Mouse (Mus musculus) heart, embryonic 15.5 days (tissue): ENCODE data around the gene Mrpl24. TPM values are rescaled to one million over a fixed set of nuclear protein-coding genes. Genes with fewer than 3 reads are reported as not detected.
A peak's percentile ranks its signal among the peaks of the same experiment; 100 is the strongest.

ENCODE experiments used
- ATAC-seq: fragments of 200-750 bp; cut with Nextera tagmentation; replicated peaks from 2 replicates; pipeline ENCODE4 v1.8.0; 2017; ENCODE audit warnings: low read depth, moderate TSS enrichment; ENCODE audit not compliant: insufficient number of reproducible peaks, insufficient read depth, low FRiP score
- H3K27ac ChIP-seq: fragments of 300-500 bp; sonication (generic); 2 replicates; pipeline ENCODE4 v1.5.1; 2015; ENCODE audit warnings: mild to moderate bottlenecking, inconsistent platforms
- H3K27me3 ChIP-seq: fragments of 300-500 bp; sonication (generic); 2 replicates; pipeline ENCODE4 v1.6.1; 2015; ENCODE audit warnings: inconsistent platforms
- H3K36me3 ChIP-seq: fragments of 300-500 bp; sonication (generic); 2 replicates; pipeline ENCODE4 v1.6.1; 2015; ENCODE audit warnings: mild to moderate bottlenecking, inconsistent platforms
- H3K4me1 ChIP-seq: fragments of 300-500 bp; sonication (generic); replicated peaks from 2 replicates; pipeline ENCODE4 v1.6.1; 2015; ENCODE audit warnings: inconsistent platforms
- H3K4me2 ChIP-seq: fragments of 300-500 bp; sonication (generic); 2 replicates; pipeline ENCODE4 v1.6.1; 2015; ENCODE audit warnings: inconsistent platforms, mild to moderate bottlenecking, moderate library complexity
- H3K4me3 ChIP-seq: fragments of 300-500 bp; sonication (generic); 2 replicates; pipeline ENCODE4 v1.5.1; 2015; ENCODE audit warnings: mild to moderate bottlenecking, inconsistent platforms
- H3K9ac ChIP-seq: fragments of 300-500 bp; sonication (generic); 2 replicates; pipeline ENCODE4 v1.6.1; 2015; ENCODE audit warnings: mild to moderate bottlenecking, inconsistent platforms
- H3K9me3 ChIP-seq: fragments of 300-500 bp; sonication (generic); replicated peaks from 2 replicates; pipeline ENCODE4 v1.6.1; 2016; ENCODE audit warnings: inconsistent platforms
- WGBS: fragments of 180-500 bp; shearing (Covaris S2); methylation state at CpG from one replicate; pipeline ENCODE4 v1.1.7; 2015; ENCODE audit warnings: mixed read lengths; 5-methylcytosine and 5-hydroxymethylcytosine counted together
- polyA plus RNA-seq: library from polyadenylated mRNA; unstranded; fragments of >200 nt; fragmentation: Nextera tagmentation; extraction: Ambion mirVana; gene quantifications from 2 replicates; pipeline ENCODE4 v1.2.1, GENCODE M21; 2015

Mrpl24 gene
- polyA plus RNA-seq, 1 experiment from 2014 or later, result 60.6 TPM

- H3K9ac ChIP-seq, result peak overlapping the region; percentile 54
- H3K4me1 ChIP-seq, result peaks cover 23% of the 10 kb centered on the region
- peak overlapping the region; percentile 82 for H3K27ac ChIP-seq
- no peaks in the 10 kb centered on the region for H3K36me3 ChIP-seq
- H3K27me3 ChIP-seq, result peaks cover 8% of the 10 kb centered on the region; the same call in 1 of the 2 replicates
- peak overlapping the region; percentile 82 for H3K4me2 ChIP-seq
- H3K4me3 ChIP-seq, result peak overlapping the region; percentile 49
- H3K9me3 ChIP-seq, result no peaks in the 10 kb centered on the region
- ATAC-seq, result peak; percentile 97
- WGBS, result 1% methylated on average over 27 of the region's 27 CpGs
Measured at GRCm38 (mm10) chr3:87960586-87961191, 41.4 kb downstream of the Mrpl24 start.

- under 1% methylated on average over 21 of the region's 21 CpGs for WGBS
Measured at GRCm38 (mm10) chr3:87970184-87970938, 51.1 kb downstream of the Mrpl24 start.

GRCm38 (mm10) chr3:87970939-87971488 lies 51.7 kb downstream of the Mrpl24 start, which contains the start of gene Nes:
Gene Nes (plus strand): TSS chr3:87971078.
- peak within 1 kb of the TSS; percentile 60 for H3K4me3 ChIP-seq
- H3K27ac ChIP-seq, result peak within 1 kb of the TSS; percentile 57
- peaks cover 18% of the 10 kb centered on the region for H3K27me3 ChIP-seq
- peak within 1 kb of the TSS; percentile 89 for H3K4me2 ChIP-seq
- H3K9me3 ChIP-seq, result no peaks in the 10 kb centered on the region
- peak; percentile 60; the same call in 1 of the 2 replicates for ATAC-seq
- H3K4me1 ChIP-seq, result peaks cover 44% of the 10 kb centered on the region
- H3K36me3 ChIP-seq, result no peaks in the 10 kb centered on the region
- WGBS, result under 1% methylated on average over 44 of the region's 44 CpGs
- peak within 1 kb of the TSS; percentile 63 for H3K9ac ChIP-seq

More at GRCm38 (mm10) chr3:87970184-87970938, 51.1 kb downstream of the Mrpl24 start:
- no peaks in the 10 kb centered on the region for H3K36me3 ChIP-seq
- peaks cover 18% of the 10 kb centered on the region for H3K27me3 ChIP-seq
- H3K9ac ChIP-seq, result peak overlapping the region; percentile 63; the same call in 1 of the 2 replicates
- peak overlapping the region; percentile 89 for H3K4me2 ChIP-seq
- no peaks in the 10 kb centered on the region for H3K9me3 ChIP-seq
- peaks cover 44% of the 10 kb centered on the region for H3K4me1 ChIP-seq
- peak overlapping the region; percentile 60 for H3K4me3 ChIP-seq
- H3K27ac ChIP-seq, result peak overlapping the region; percentile 57
- no peak for ATAC-seq

- Histone ChIP-seq H3K9ac (peak overlapping the region; percentile 63), H3K27me3 (peaks cover 18% of the 10 kb centered on the region)
- 0 out of 2 replicates have a peak, but pooled peaks have one; percentile 12 for ATAC-seq
Measured at GRCm38 (mm10) chr3:87971489-87972202, 52.3 kb downstream of the Mrpl24 start.

GRCm38 (mm10) chr3:87972203-87972664 lies 52.9 kb downstream of the Mrpl24 start:
- Histone ChIP-seq H3K9me3 (no peaks in the 10 kb centered on the region), H3K4me3 (peak overlapping the region; percentile 60), H3K4me2 (peak overlapping the region; percentile 89), H3K36me3 (0 out of 2 replicates have a peak, but pooled peaks cover 2% of the 10 kb centered on the region), H3K27me3 (peaks cover 18% of the 10 kb centered on the region), H3K4me1 (peaks cover 44% of the 10 kb centered on the region), H3K9ac (peak overlapping the region; percentile 63), H3K27ac (no peak overlapping the region; the same call in 1 of the 2 replicates)
- 27% methylated on average over 8 of the region's 8 CpGs for WGBS
- ATAC-seq, result no peak

More at GRCm38 (mm10) chr3:87971489-87972202, 52.3 kb downstream of the Mrpl24 start:
- no peaks in the 10 kb centered on the region for H3K9me3 ChIP-seq
- H3K4me2 ChIP-seq, result peak overlapping the region; percentile 89
- WGBS, result under 1% methylated on average over 50 of the region's 60 CpGs
- H3K4me3 ChIP-seq, result peak overlapping the region; percentile 60
- H3K4me1 ChIP-seq, result peaks cover 44% of the 10 kb centered on the region
- 0 out of 2 replicates have a peak, but pooled peaks cover 2% of the 10 kb centered on the region for H3K36me3 ChIP-seq
- H3K27ac ChIP-seq, result peak overlapping the region; percentile 57

- H3K36me3 ChIP-seq, result 0 out of 2 replicates have a peak, but pooled peaks cover 2% of the 10 kb centered on the region
Measured at GRCm38 (mm10) chr3:87972776-87973175, 53.5 kb downstream of the Mrpl24 start.

More at GRCm38 (mm10) chr3:87972776-87973175, 53.5 kb downstream of the Mrpl24 start:
- 36% methylated on average over 5 of the region's 5 CpGs for WGBS
- ATAC-seq, result no peak
- Histone ChIP-seq H3K9me3 (no peaks in the 10 kb centered on the region), H3K27me3 (peaks cover 17% of the 10 kb centered on the region), H3K4me3 (peak overlapping the region; percentile 60), H3K27ac (no peak overlapping the region), H3K4me2 (peak overlapping the region; percentile 89), H3K4me1 (peaks cover 44% of the 10 kb centered on the region), H3K9ac (0 out of 2 replicates have a peak overlapping the region, but pooled peaks have one; percentile 63)

Other genes with a start within 250 kb of the Mrpl24 start
- 0.29 and 0.70 TPM in 2 replicates for gene Lrrc71, start 170.9 kb upstream of the Mrpl24 start, polyA plus RNA-seq
- 0.40 and 4.9 TPM in 2 replicates for gene Ntrk1, start 124.3 kb upstream of the Mrpl24 start, polyA plus RNA-seq
- gene Insrr, start 122.6 kb upstream of the Mrpl24 start, polyA plus RNA-seq, result 0.08 and 0.11 TPM in 2 replicates
- gene Pear1, start 95.2 kb upstream of the Mrpl24 start, polyA plus RNA-seq, result 17.4 and 25.4 TPM in 2 replicates
- gene Sh2d2a, start 72.8 kb upstream of the Mrpl24 start, polyA plus RNA-seq, result 0.37 and 3.8 TPM in 2 replicates
- gene Prcc, start 33.9 kb upstream of the Mrpl24 start, polyA plus RNA-seq, result 11.3 and 12.7 TPM in 2 replicates
- gene Hdgf, start 13.2 kb upstream of the Mrpl24 start, polyA plus RNA-seq, result 134 and 161 TPM in 2 replicates
- gene Isg20l2, start 10.8 kb downstream of the Mrpl24 start, polyA plus RNA-seq, result 23.9 and 33.3 TPM in 2 replicates
- 12.2 and 17.4 TPM in 2 replicates for gene Rrnad1, start 11.2 kb downstream of the Mrpl24 start, polyA plus RNA-seq
- 4.1 and 20.1 TPM in 2 replicates for gene Crabp2, start 29.2 kb downstream of the Mrpl24 start, polyA plus RNA-seq
- 14.8 and 16.1 TPM in 2 replicates for gene Nes, start 51.6 kb downstream of the Mrpl24 start, polyA plus RNA-seq
- gene Bcan, start 80.7 kb downstream of the Mrpl24 start, polyA plus RNA-seq, result 0.24 and 0.34 TPM in 2 replicates
- gene Hapln2, start 108.1 kb downstream of the Mrpl24 start, polyA plus RNA-seq, result 0.15 TPM in 1 of 2 replicates, not detected in the other
- 15.4 and 20.6 TPM in 2 replicates for gene Gpatch4, start 123.6 kb downstream of the Mrpl24 start, polyA plus RNA-seq
- 137 and 155 TPM in 2 replicates for gene Naxe, start 139.0 kb downstream of the Mrpl24 start, polyA plus RNA-seq
- 0.32 TPM in 1 of 2 replicates, not detected in the other for gene Ttc24, start 158.8 kb downstream of the Mrpl24 start, polyA plus RNA-seq
- 21.1 and 25.1 TPM in 2 replicates for gene Iqgap3, start 162.5 kb downstream of the Mrpl24 start, polyA plus RNA-seq
- gene Mef2d, start 222.9 kb downstream of the Mrpl24 start, polyA plus RNA-seq, result 35.4 and 43.2 TPM in 2 replicates